ENCODE assay signal across 25 mouse cellular contexts in genomic region chr16:73969573-73969972, GRCm38 (mm10).
A peak's percentile ranks its signal among the peaks of the same experiment; 100 is the strongest.
DNase-seq lines count a peak whose midpoint lies in the region; ATAC-seq and TF ChIP-seq lines count a peak whose summit lies in the region.
"Had no signal": no experiment of that assay in that cellular context is flagged by ENCODE, and none has a peak within 500 bp of the region (broad histone marks: within the 10 kb centered on the region; RNA-seq: fewer than 3 reads in every experiment).

No protein-coding gene starts in this region.

- WGBS in forebrain, embryonic 13.5 days = 84% methylated on average over 7 of the region's 7 CpGs
- WGBS in forebrain, embryonic 10.5 days = 90% methylated on average over 7 of the region's 7 CpGs
- 77% methylated on average over 7 of the region's 7 CpGs for WGBS in forebrain, embryonic 15.5 days
- 87% methylated on average over 7 of the region's 7 CpGs for WGBS in forebrain, embryonic 11.5 days
- 82% methylated on average over 7 of the region's 7 CpGs for WGBS in forebrain, postnatal 0 days

- H3K27ac ChIP-seq in forebrain, embryonic 13.5 days = no peak overlapping the region
- no peak overlapping the region for H3K27ac ChIP-seq in forebrain, embryonic 10.5 days
- H3K27ac ChIP-seq in forebrain, embryonic 15.5 days (replicated peaks) = no peak overlapping the region
- no peak overlapping the region for H3K27ac ChIP-seq in forebrain, embryonic 11.5 days (ENCODE audit: low read depth, low read length)
- H3K27ac ChIP-seq in forebrain, postnatal 0 days (ENCODE audit: low read depth, low read length) = no peak overlapping the region
- H3K27ac ChIP-seq: embryonic facial prominence, embryonic 13.5 days; embryonic facial prominence, embryonic 15.5 days had no signal

- DNase-seq in forebrain, embryonic 10.5 days (ENCODE audit: extremely low spot score, low spot score) = no peak
- no peak for DNase-seq in forebrain, embryonic 11.5 days (ENCODE audit: low spot score)
- DNase-seq in brain, embryonic 14.5 days (ENCODE audit: low read depth) = peak; percentile 57
- no peak for DNase-seq in forebrain, postnatal 0 days
- DNase-seq in adrenal gland, postnatal 10 days = no peak
- DNase-seq: adrenal gland, adult 2 months; adrenal gland, postnatal 14 days; adrenal gland, postnatal 36 days; B cell, adult 2 months; cerebellum, adult 11 months; cerebellum, adult 18-20 months; cerebellum, adult 8-10 months; cerebellum, adult 9-11 months; cerebellum, postnatal 14 days; cerebellum, postnatal 36 days; embryo, embryonic 11 days had no signal

- H3K36me3 ChIP-seq in forebrain, embryonic 13.5 days (ENCODE audit: poor library complexity, severe bottlenecking) = no peaks in the 10 kb centered on the region
- H3K36me3 ChIP-seq in forebrain, embryonic 10.5 days (replicated peaks) = no peaks in the 10 kb centered on the region
- 0 out of 2 replicates have a peak, but pooled peaks cover 3% of the 10 kb centered on the region for H3K36me3 ChIP-seq in forebrain, embryonic 15.5 days
- H3K36me3 ChIP-seq in forebrain, embryonic 11.5 days (ENCODE audit: control insufficient read depth, insufficient read depth, low read length) = no peaks in the 10 kb centered on the region
- no peaks in the 10 kb centered on the region for H3K36me3 ChIP-seq in forebrain, postnatal 0 days (ENCODE audit: insufficient read depth)
- H3K36me3 ChIP-seq: embryonic facial prominence, embryonic 15.5 days; G1E had no signal

- H3K9me3 ChIP-seq in forebrain, embryonic 13.5 days (replicated peaks) = no peaks in the 10 kb centered on the region
- no peaks in the 10 kb centered on the region for H3K9me3 ChIP-seq in forebrain, embryonic 10.5 days
- H3K9me3 ChIP-seq in forebrain, embryonic 15.5 days = no peaks in the 10 kb centered on the region
- no peaks in the 10 kb centered on the region for H3K9me3 ChIP-seq in forebrain, embryonic 11.5 days (ENCODE audit: control insufficient read depth, low read length)
- no peaks in the 10 kb centered on the region for H3K9me3 ChIP-seq in forebrain, postnatal 0 days (ENCODE audit: low read length)
- H3K9me3 ChIP-seq: embryonic facial prominence, embryonic 13.5 days; embryonic facial prominence, embryonic 15.5 days; G1E had no signal

- no peak overlapping the region for H3K9ac ChIP-seq in forebrain, embryonic 13.5 days
- H3K9ac ChIP-seq in forebrain, embryonic 15.5 days (replicated peaks) = no peak overlapping the region
- no peak overlapping the region for H3K9ac ChIP-seq in forebrain, embryonic 11.5 days (ENCODE audit: low read length)
- no peak overlapping the region for H3K9ac ChIP-seq in forebrain, postnatal 0 days
- H3K9ac ChIP-seq: embryonic facial prominence, embryonic 13.5 days; embryonic facial prominence, embryonic 15.5 days had no signal

- no peak for TF ChIP-seq CTCF in brain, embryonic 14.5 days (IDR thresholded peaks at IDR 0.05; ENCODE audit: borderline replicate concordance, extremely low read depth, insufficient read depth, insufficient read length)
- TF ChIP-seq CTCF in forebrain, postnatal 0 days (IDR thresholded peaks at IDR 0.05; ENCODE audit: low read depth) = no peak

- H3K4me2 ChIP-seq in forebrain, embryonic 13.5 days = no peak overlapping the region
- no peak overlapping the region for H3K4me2 ChIP-seq in forebrain, embryonic 15.5 days (replicated peaks)
- H3K4me2 ChIP-seq in forebrain, embryonic 11.5 days (ENCODE audit: low read depth, low read length, severe bottlenecking) = no peak overlapping the region
- no peak overlapping the region for H3K4me2 ChIP-seq in forebrain, postnatal 0 days (ENCODE audit: low read depth)
- H3K4me2 ChIP-seq: embryonic facial prominence, embryonic 13.5 days; embryonic facial prominence, embryonic 15.5 days had no signal

- H3K4me3 ChIP-seq in forebrain, embryonic 13.5 days = no peak overlapping the region
- H3K4me3 ChIP-seq in forebrain, embryonic 10.5 days = no peak overlapping the region
- H3K4me3 ChIP-seq in forebrain, embryonic 15.5 days = no peak overlapping the region
- H3K4me3 ChIP-seq in forebrain, embryonic 11.5 days (ENCODE audit: low read depth, low read length) = no peak overlapping the region
- no peak overlapping the region for H3K4me3 ChIP-seq in forebrain, postnatal 0 days (ENCODE audit: low read depth, low read length)
- H3K4me3 ChIP-seq: embryonic facial prominence, embryonic 13.5 days; embryonic facial prominence, embryonic 15.5 days; erythroblast, embryonic 14.5 days had no signal

- 0 out of 2 replicates have a peak, but pooled peaks cover under 1% of the 10 kb centered on the region for H3K4me1 ChIP-seq in forebrain, embryonic 13.5 days
- peaks cover 2% of the 10 kb centered on the region for H3K4me1 ChIP-seq in forebrain, embryonic 10.5 days
- no peaks in the 10 kb centered on the region for H3K4me1 ChIP-seq in forebrain, embryonic 15.5 days
- no peaks in the 10 kb centered on the region for H3K4me1 ChIP-seq in forebrain, embryonic 11.5 days (replicated peaks; ENCODE audit: control insufficient read depth, insufficient read depth, low read length)
- H3K4me1 ChIP-seq in forebrain, postnatal 0 days (ENCODE audit: insufficient read depth) = no peaks in the 10 kb centered on the region
- H3K4me1 ChIP-seq: embryonic facial prominence, embryonic 13.5 days; embryonic facial prominence, embryonic 15.5 days had no signal

- no peak for TF ChIP-seq POLR2A in brain, embryonic 14.5 days (IDR thresholded peaks at IDR 0.05; ENCODE audit: borderline replicate concordance, extremely low read depth, insufficient read depth, insufficient read length, poor library complexity, severe bottlenecking)

- peak; percentile 70 for ATAC-seq in forebrain, embryonic 13.5 days
- ATAC-seq in forebrain, embryonic 15.5 days (replicated peaks) = peak; percentile 63; the same call in 1 of the 2 replicates
- ATAC-seq in forebrain, embryonic 11.5 days (replicated peaks; ENCODE audit: low FRiP score) = no peak
- ATAC-seq in forebrain, postnatal 0 days = peak; percentile 59; the same call in 1 of the 2 replicates
- ATAC-seq: CD4-positive, CD25-positive, alpha-beta regulatory T cell, adult 4 months; Patski had no signal

- H3K27me3 ChIP-seq in forebrain, embryonic 13.5 days = no peaks in the 10 kb centered on the region
- H3K27me3 ChIP-seq in forebrain, embryonic 10.5 days (ENCODE audit: poor library complexity, severe bottlenecking) = no peaks in the 10 kb centered on the region
- H3K27me3 ChIP-seq in forebrain, embryonic 15.5 days = no peaks in the 10 kb centered on the region
- H3K27me3 ChIP-seq in forebrain, embryonic 11.5 days (ENCODE audit: control insufficient read depth, insufficient read depth, low read length) = no peaks in the 10 kb centered on the region
- H3K27me3 ChIP-seq in forebrain, postnatal 0 days (ENCODE audit: insufficient read depth, low read length) = no peaks in the 10 kb centered on the region
- H3K27me3 ChIP-seq: CH12.LX; embryonic facial prominence, embryonic 13.5 days; embryonic facial prominence, embryonic 15.5 days; Patski had no signal
